Mouse (Mus musculus): Measurements from ENCODE around the gene 1700067K01Rik. TPM values are rescaled to one million over a fixed set of nuclear protein-coding genes. Genes with fewer than 3 reads are reported as not detected.
"Not testable (repeated sequence)": the region's sequence is repeated elsewhere in the genome, so short reads cannot be mapped to it uniquely, and the experiment has no call there.

The 1700067K01Rik gene
- total RNA-seq, 2 experiments from 2014 or later = 0.42 to 0.53 TPM

- DNase-seq (ENCODE audit: low spot score in 2 of 2) = no peak
Measured at GRCm38 (mm10) chr8:83982449-83982848, 18.9 kb upstream of the 1700067K01Rik start.

- not testable (repeated sequence) for DNase-seq (ENCODE audit: low spot score in 2 of 2)
Measured at GRCm38 (mm10) chr8:83983222-83983621, 18.1 kb upstream of the 1700067K01Rik start.

- DNase-seq (ENCODE audit: low spot score in 2 of 2) = no peak
Measured at GRCm38 (mm10) chr8:83989243-83989642, 12.1 kb upstream of the 1700067K01Rik start.

- DNase-seq (ENCODE audit: low spot score in 2 of 2) = no peak
Measured at GRCm38 (mm10) chr8:83990170-83990569, 11.1 kb upstream of the 1700067K01Rik start.

GRCm38 (mm10) chr8:83992488-83992887, 8.8 kb upstream of the 1700067K01Rik start:
- no peak for DNase-seq (ENCODE audit: low spot score in 2 of 2)

GRCm38 (mm10) chr8:83994030-83994429, 7.3 kb upstream of the 1700067K01Rik start:
- no peak for DNase-seq (ENCODE audit: low spot score in 2 of 2)

- DNase-seq (ENCODE audit: low spot score in 2 of 2) = no peak
Measured at GRCm38 (mm10) chr8:83995973-83996372, 5.3 kb upstream of the 1700067K01Rik start.

- DNase-seq (ENCODE audit: low spot score in 2 of 2) = peak; percentile 64 to 77
Measured at GRCm38 (mm10) chr8:83996567-83997505, 4.5 kb upstream of the 1700067K01Rik start.

- DNase-seq (ENCODE audit: low spot score in 2 of 2) = peak; percentile 61 to 66
Measured at GRCm38 (mm10) chr8:83997511-83998141, 3.7 kb upstream of the 1700067K01Rik start, which contains the start of gene Samd1. Samd1 (plus strand) TSS chr8:83997672.

- peak; percentile 40 to 59 for DNase-seq (ENCODE audit: low spot score in 2 of 2)
Measured at GRCm38 (mm10) chr8:83998231-83999056, 2.9 kb upstream of the 1700067K01Rik start.

- no peak for DNase-seq (ENCODE audit: low spot score in 2 of 2)
Measured at GRCm38 (mm10) chr8:83999057-83999705, 2.1 kb upstream of the 1700067K01Rik start.

GRCm38 (mm10) chr8:83999825-84000224, 1.5 kb upstream of the 1700067K01Rik start:
- DNase-seq (ENCODE audit: low spot score in 2 of 2) = no peak

GRCm38 (mm10) chr8:84002957-84003611, 1.8 kb downstream of the 1700067K01Rik start:
- DNase-seq (ENCODE audit: low spot score in 2 of 2) = no peak

GRCm38 (mm10) chr8:84003612-84004246, 2.4 kb downstream of the 1700067K01Rik start:
- DNase-seq (ENCODE audit: low spot score in 2 of 2) = no peak

- DNase-seq (ENCODE audit: low spot score in 2 of 2) = peak; percentile 91 to 92
Measured at GRCm38 (mm10) chr8:84004533-84005201, 3.4 kb downstream of the 1700067K01Rik start.

- not testable (repeated sequence) for DNase-seq (ENCODE audit: low spot score in 2 of 2)
Measured at GRCm38 (mm10) chr8:84005502-84005901, 4.2 kb downstream of the 1700067K01Rik start.

- DNase-seq (ENCODE audit: low spot score in 2 of 2) = no peak
Measured at GRCm38 (mm10) chr8:84008362-84008761, 7.1 kb downstream of the 1700067K01Rik start.

GRCm38 (mm10) chr8:84009876-84010275, 8.6 kb downstream of the 1700067K01Rik start:
- peak; percentile 85 to 91 for DNase-seq (ENCODE audit: low spot score in 2 of 2)
